Mouse (Mus musculus): ENCODE data around the gene Atad3a.
"Not testable (repeated sequence)": the region's sequence is repeated elsewhere in the genome, so short reads cannot be mapped to it uniquely, and the experiment has no call there.

The Atad3a gene

DNA sequence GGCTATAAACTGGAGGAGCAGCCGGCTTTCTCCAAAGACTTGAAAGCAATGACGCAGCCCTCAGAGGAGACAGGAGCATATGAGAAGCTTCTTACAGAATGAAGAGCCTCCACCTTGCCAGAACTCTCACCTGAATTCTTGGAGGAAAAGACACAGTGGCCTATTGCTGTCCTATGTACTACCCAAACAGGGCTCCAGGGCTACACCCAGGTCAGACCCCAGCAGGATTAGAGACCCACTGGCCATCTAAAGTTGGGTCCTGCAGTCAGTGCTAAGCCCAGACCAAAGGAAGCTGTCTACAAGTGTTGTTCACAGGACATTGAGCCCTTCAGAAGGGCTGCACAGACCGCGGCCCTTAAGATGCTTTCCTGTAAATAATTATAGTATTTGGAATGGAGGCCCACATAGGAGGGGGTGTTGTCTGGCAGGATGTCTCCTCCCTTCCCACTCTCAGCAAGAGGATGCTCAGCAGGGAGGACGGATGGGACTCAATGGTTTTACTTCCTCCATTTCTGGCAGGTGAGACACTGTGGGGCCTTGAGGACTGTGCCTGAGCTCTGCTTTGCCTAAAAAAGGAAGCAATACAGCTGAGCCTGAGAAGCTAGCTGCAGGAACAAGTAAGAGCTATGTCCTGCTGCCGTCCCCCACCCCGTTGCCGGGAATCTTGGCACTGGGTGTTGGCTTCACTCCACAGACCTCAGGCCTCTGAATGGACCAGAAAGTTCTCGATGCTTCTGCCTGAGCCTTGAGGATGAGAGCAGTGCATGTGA, 14.3 kb upstream of the Atad3a start:
- DNase-seq = peak; percentile 58

DNA sequence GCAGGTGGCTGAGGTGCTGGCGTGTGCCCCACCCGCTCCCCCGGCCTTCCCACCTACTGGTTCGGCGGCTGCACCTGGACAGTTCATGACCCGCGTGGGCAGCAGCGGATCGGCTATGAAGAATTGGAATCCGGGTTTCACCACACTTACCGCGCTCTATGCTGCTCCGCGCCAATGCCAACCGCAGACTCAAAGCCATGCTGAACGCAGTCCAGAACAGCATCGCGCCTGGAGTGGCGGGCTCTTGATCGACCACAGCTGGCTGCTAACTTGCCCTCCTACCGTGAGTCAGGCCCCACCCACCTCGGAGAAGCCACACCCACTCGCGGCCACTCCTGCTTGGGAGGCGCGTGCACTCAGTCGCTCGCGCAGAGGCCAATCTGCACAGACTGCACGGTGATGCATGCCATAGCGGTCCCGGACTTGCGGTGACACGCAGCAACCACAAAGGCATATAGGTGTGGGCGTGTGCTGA, 13.4 kb upstream of the Atad3a start, which contains the start of gene Vwa1:
Vwa1 (minus strand) TSS at position 419 of the 475 bp plus-strand sequence.
- peak; percentile 86 for DNase-seq

- no peak for DNase-seq
Observed at GRCm38 (mm10) chr4:155773335-155774078, 12.6 kb upstream of the Atad3a start.

- DNase-seq = no peak
Observed at GRCm38 (mm10) chr4:155772786-155773185, 11.9 kb upstream of the Atad3a start.

- no peak for DNase-seq
Observed at GRCm38 (mm10) chr4:155771706-155772105, 10.8 kb upstream of the Atad3a start.

DNA sequence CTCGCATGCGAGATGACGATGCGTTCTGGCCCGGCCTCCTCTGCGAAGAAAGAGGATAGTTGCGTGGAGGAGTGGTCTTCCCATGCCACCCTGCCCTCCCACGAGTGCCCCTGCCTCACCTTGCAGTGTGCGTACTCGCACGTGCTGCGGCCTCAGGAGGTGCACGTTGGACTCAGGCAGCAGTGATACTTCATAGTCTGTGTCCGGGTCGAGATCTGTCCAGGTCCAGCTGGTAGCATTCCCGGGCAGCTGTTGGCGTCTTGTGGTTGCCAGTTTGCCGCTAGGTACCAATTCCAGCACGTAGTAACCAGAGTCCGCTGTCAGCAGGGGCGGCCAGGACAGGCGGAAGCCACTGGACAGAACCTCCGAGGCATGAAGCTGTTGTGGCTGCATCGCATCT, 9.7 kb upstream of the Atad3a start:
- no peak for DNase-seq

DNA sequence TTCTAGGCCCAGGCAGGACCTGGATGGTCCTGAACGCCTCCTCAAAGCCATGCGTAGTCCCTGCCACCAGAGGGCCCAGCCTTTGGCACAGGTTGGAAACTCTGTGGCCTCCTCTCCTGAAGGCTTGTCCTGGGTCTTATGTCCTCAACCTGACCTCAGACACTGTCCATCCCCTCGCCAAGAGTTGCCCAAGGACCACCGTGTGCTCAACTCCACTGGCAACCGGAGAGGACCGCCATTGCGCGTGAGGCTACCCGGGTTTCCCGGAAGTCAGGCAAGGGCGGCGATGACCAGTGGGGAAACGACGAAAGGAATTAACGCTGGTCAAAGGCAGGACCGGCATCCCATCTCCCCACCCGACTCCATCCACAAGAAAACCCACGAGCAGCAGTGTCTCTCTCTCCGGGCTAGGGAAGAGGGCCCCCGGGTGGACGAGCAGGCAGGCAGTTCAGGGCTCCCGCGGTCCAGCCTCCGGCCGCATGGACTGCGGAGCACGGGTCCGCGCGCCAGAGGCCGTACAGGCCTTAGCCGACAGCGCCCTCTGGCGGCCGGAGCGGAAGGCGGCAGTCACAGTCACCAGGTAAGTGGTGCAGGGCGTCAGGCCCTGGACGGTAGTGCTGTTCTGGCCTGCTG, 9.1 kb upstream of the Atad3a start:
- peak; percentile 93 for DNase-seq

GRCm38 (mm10) chr4:155769496-155769879, 8.6 kb upstream of the Atad3a start:
- DNase-seq = no peak

- DNase-seq = no peak
Observed at GRCm38 (mm10) chr4:155762357-155762756, 1.5 kb upstream of the Atad3a start.

DNA sequence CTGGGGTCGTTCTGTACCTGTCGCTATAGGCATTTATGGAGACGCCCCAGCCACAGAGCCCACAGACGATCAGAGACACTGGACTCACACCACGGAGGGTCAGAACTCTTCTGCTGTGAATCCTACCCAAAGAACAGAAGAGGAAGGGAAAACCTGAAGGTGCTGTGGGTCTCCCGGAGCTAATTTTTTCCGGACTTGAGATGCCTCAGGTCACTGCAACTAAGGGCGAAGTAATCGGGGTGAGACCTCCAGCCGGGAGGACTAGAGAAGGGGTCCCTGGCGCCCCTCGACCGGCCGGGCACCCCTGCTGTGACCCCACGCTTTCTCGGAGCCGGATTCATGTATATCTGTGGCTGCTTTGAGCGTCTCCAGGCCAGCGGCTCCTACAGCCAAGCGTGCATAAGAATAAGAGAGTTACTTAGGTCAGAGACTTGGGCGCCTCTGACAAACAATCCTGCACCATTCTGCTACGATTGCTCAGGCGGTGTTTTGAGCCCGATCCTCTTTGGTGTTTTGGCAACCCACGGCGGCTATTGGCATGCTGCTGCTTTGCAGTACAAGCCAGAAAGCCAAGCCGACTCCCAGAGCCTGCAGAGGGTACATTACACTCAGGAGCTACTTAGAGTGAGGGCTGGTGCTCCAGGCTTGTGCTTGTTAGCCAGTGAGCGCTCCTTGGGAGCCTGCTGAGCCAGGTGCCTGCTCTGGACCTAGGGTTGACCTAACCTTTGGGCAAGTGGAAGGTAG, 635 bp upstream of the Atad3a start:
- DNase-seq = no peak

- no peak for DNase-seq
Observed at GRCm38 (mm10) chr4:155759862-155760612, 856 bp downstream of the Atad3a start.

- no peak for DNase-seq
Observed at GRCm38 (mm10) chr4:155757011-155757410, 3.9 kb downstream of the Atad3a start.

DNA sequence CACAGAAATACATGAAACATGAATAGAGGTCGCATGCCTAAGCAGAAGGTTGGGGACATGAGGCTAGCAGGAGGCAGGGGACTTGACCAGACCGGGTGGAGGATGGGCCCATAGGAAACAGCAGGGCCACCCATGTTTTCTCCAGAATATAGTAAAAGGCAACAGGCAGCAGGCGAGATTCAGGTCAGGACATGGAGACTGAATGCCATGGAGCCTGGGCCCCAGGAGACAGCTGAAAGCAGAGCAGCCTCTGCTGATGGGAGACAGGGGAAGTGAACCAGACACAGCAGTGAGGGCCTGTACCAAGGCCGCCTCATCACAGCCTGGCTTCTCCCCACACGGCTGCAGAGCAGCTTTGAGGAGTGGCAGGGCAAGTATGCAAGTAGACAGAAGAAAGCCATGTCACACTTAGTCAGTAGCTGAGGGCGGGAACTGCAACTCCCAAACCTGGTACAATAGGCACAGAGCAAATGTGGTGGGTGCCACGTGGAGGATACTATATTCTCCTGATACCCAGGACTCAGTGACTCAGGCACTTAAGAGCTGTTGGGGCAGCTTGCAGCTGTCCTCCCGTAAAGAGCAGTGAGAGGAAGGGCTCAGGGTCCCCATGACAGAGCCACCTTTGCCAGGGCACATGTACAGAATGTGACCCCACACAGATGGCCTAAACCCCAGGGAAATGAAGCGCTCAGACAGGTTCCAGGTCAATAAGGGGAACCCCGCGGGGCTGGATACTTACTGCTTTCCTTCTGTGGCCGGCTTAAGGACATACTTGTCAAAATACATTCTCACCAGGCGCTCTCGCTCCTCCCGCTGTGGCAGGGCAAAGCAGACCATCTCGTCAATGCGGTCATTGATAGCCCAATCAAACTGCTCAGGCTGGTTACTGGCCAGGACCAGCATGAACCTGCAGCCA, 14.1 kb downstream of the Atad3a start:
- peak; percentile 46 for DNase-seq

GRCm38 (mm10) chr4:155746036-155746548, 14.8 kb downstream of the Atad3a start:
- peak; percentile 73 for DNase-seq

DNA sequence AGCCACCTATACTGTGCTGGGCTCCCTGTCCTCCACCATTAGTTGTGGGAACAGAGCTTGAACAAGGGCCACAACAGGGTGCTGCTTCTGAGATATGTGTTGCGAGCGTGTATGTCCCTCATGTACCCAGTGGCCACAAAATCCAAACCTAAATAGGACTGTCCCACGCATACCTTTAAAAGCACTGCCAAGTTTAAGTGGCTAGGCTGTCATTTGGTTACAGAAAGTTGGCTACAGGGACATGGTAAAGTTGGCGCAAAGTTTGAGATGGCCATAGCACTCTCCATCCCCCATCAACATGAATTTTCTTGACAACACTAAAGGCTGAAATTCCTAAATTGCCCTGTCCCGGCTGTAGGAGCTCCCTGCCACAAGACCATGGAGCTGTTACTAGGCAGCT, 15.8 kb downstream of the Atad3a start:
- DNase-seq = no peak

- peak; percentile 49 for DNase-seq
Observed at GRCm38 (mm10) chr4:155744474-155744873, 16.4 kb downstream of the Atad3a start.

- DNase-seq = no peak
Observed at GRCm38 (mm10) chr4:155742684-155743083, 18.2 kb downstream of the Atad3a start.

DNA sequence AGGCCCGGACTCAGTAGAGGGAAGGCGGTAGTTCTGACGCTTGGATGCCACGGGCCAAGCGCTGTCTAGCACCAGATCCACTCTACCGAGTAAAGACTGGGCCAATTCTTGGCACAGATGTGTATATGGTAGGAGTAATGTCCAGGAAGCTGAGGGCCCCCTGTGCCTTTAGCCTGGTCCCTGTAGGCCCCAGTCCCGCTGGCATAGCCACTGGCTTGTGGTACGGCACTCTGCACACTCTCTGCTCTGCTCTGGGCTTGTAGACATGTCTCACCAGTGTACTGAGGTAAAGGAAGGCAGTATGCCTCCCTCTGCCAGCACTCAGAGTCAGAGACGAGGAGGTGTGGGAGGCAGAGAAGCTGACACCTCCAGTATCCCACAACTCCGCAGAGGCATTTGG, 20.2 kb downstream of the Atad3a start:
- DNase-seq = not testable (repeated sequence)

GRCm38 (mm10) chr4:155739741-155740636, 20.9 kb downstream of the Atad3a start:
- peak; percentile 77 for DNase-seq

DNA sequence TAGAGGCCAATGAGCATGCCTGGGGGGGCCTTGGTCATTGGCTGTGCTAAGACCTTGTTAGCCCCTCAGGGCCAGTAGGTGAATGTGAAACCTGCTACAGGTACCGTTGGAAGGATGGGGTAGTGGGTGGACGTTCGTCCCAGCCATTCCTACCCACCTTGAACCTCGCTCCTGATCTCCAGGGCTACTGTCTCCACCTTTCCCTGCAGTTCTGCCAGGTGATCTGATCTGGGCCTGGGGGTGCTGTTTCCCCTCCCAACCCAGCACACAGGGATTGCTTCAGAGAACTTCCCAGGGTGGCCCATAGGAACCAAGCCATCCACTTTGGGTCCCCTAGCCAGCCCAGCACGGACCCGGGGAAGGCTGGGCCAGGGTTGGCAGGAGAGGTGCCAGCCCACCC, 21.7 kb downstream of the Atad3a start:
- no peak for DNase-seq
